Mouse (Mus musculus): ENCODE results near the gene Spg11.
"Not testable (repeated sequence)": the region's sequence is repeated elsewhere in the genome, so short reads cannot be mapped to it uniquely, and the experiment has no call there.

- not testable (repeated sequence) for TF ChIP-seq POLR2A (IDR thresholded peaks at IDR 0.05; ENCODE audit: borderline replicate concordance, control insufficient read depth, low read depth, low read length); CTCF (IDR thresholded peaks at IDR 0.05; ENCODE audit: control insufficient read depth, insufficient read depth, low read length)
Observed at GRCm38 (mm10) chr2:122097686-122098085, 20.5 kb downstream of the Spg11 start.

Measured in bone marrow, adult 2 months (tissue).